Mouse (Mus musculus): ENCODE measurements at regions not wholly inside any gene's neighbourhood (a gene's known extent, or its start where the extent isn't known, plus 50 kb on each side); places are given as distances from the start of the nearest gene placed in this dataset.

GRCm38 (mm10) chr10:43676289-43676688 lies 98.2 kb downstream of the Cd24a start:
- no peak overlapping the region for H3K4me3 ChIP-seq
- H3K4me1 ChIP-seq, result no peaks in the 10 kb centered on the region
- no peak for ATAC-seq (replicated peaks)
- no peak overlapping the region for H3K27ac ChIP-seq (replicated peaks)
- H3K9me3 ChIP-seq, result no peaks in the 10 kb centered on the region
- no peaks in the 10 kb centered on the region for H3K36me3 ChIP-seq
- H3K9ac ChIP-seq (replicated peaks), result no peak overlapping the region
- H3K4me2 ChIP-seq (replicated peaks), result no peak overlapping the region
- 87% methylated on average over 5 of the region's 5 CpGs for WGBS
- H3K27me3 ChIP-seq, result no peaks in the 10 kb centered on the region

GRCm38 (mm10) chr10:43684247-43685033 lies 106.4 kb downstream of the Cd24a start:
- H3K9ac ChIP-seq (replicated peaks), result no peak overlapping the region
- ATAC-seq (replicated peaks), result no peak
- H3K27ac ChIP-seq (replicated peaks), result no peak overlapping the region
- no peaks in the 10 kb centered on the region for H3K27me3 ChIP-seq
- no peaks in the 10 kb centered on the region for H3K9me3 ChIP-seq
- 39% methylated on average over 12 of the region's 12 CpGs for WGBS
- no peak overlapping the region for H3K4me2 ChIP-seq (replicated peaks)
- no peak overlapping the region for H3K4me3 ChIP-seq
- H3K36me3 ChIP-seq, result no peaks in the 10 kb centered on the region
- H3K4me1 ChIP-seq, result no peaks in the 10 kb centered on the region

GRCm38 (mm10) chr10:43689161-43689913 lies 111.3 kb downstream of the Cd24a start:
- H3K4me3 ChIP-seq, result no peak overlapping the region
- H3K27me3 ChIP-seq, result no peaks in the 10 kb centered on the region
- WGBS, result 22% methylated on average over 10 of the region's 10 CpGs
- no peak overlapping the region for H3K4me2 ChIP-seq (replicated peaks)
- no peaks in the 10 kb centered on the region for H3K9me3 ChIP-seq
- no peak for ATAC-seq (replicated peaks)
- H3K27ac ChIP-seq (replicated peaks), result no peak overlapping the region
- no peaks in the 10 kb centered on the region for H3K36me3 ChIP-seq
- no peaks in the 10 kb centered on the region for H3K4me1 ChIP-seq
- H3K9ac ChIP-seq (replicated peaks), result no peak overlapping the region

- Histone ChIP-seq H3K36me3 (no peaks in the 10 kb centered on the region), H3K27ac (replicated peaks) (no peak overlapping the region), H3K4me3 (no peak overlapping the region), H3K4me2 (replicated peaks) (no peak overlapping the region), H3K9ac (replicated peaks) (no peak overlapping the region), H3K4me1 (no peaks in the 10 kb centered on the region), H3K27me3 (no peaks in the 10 kb centered on the region), H3K9me3 (no peaks in the 10 kb centered on the region)
- WGBS, result 55% methylated on average over 8 of the region's 8 CpGs
- no peak for ATAC-seq (replicated peaks)
These were observed 111.8 kb downstream of the Cd24a start for GRCm38 (mm10) chr10:43689914-43690316.

- H3K27me3 ChIP-seq, result no peaks in the 10 kb centered on the region
- no peak overlapping the region for H3K4me3 ChIP-seq
- no peak overlapping the region for H3K4me2 ChIP-seq (replicated peaks)
- H3K9ac ChIP-seq (replicated peaks), result no peak overlapping the region
- ATAC-seq (replicated peaks), result no peak
- no peak overlapping the region for H3K27ac ChIP-seq (replicated peaks)
- no peaks in the 10 kb centered on the region for H3K9me3 ChIP-seq
- 78% methylated on average over 5 of the region's 5 CpGs for WGBS
- H3K4me1 ChIP-seq, result peaks cover 2% of the 10 kb centered on the region; the same call in 1 of the 2 replicates
- no peaks in the 10 kb centered on the region for H3K36me3 ChIP-seq
These were observed 115.9 kb downstream of the Cd24a start for GRCm38 (mm10) chr10:43693974-43694373.

GRCm38 (mm10) chr10:43694508-43694907 lies 116.4 kb downstream of the Cd24a start:
- WGBS, result 9% methylated on average over 6 of the region's 6 CpGs
- Histone ChIP-seq H3K4me2 (replicated peaks) (no peak overlapping the region), H3K4me1 (peaks cover 2% of the 10 kb centered on the region; the same call in 1 of the 2 replicates), H3K27me3 (no peaks in the 10 kb centered on the region), H3K4me3 (no peak overlapping the region), H3K9me3 (no peaks in the 10 kb centered on the region), H3K27ac (replicated peaks) (no peak overlapping the region), H3K9ac (replicated peaks) (no peak overlapping the region), H3K36me3 (no peaks in the 10 kb centered on the region)
- ATAC-seq (replicated peaks), result no peak

- H3K4me1 ChIP-seq, result peaks cover 2% of the 10 kb centered on the region; the same call in 1 of the 2 replicates
- H3K4me2 ChIP-seq (replicated peaks), result no peak overlapping the region
- H3K36me3 ChIP-seq, result no peaks in the 10 kb centered on the region
- ATAC-seq (replicated peaks), result no peak
- 70% methylated on average over 10 of the region's 10 CpGs for WGBS
- no peak overlapping the region for H3K9ac ChIP-seq (replicated peaks)
- no peak overlapping the region for H3K4me3 ChIP-seq
- H3K9me3 ChIP-seq, result no peaks in the 10 kb centered on the region
- H3K27me3 ChIP-seq, result no peaks in the 10 kb centered on the region
- H3K27ac ChIP-seq (replicated peaks), result no peak overlapping the region
These were observed 117.4 kb downstream of the Cd24a start for GRCm38 (mm10) chr10:43695470-43695869.

- no peaks in the 10 kb centered on the region for H3K9me3 ChIP-seq
- 11% methylated on average over 2 of the region's 2 CpGs for WGBS
- H3K36me3 ChIP-seq, result no peaks in the 10 kb centered on the region
- no peaks in the 10 kb centered on the region for H3K27me3 ChIP-seq
- H3K4me1 ChIP-seq, result peaks cover 2% of the 10 kb centered on the region; the same call in 1 of the 2 replicates
- H3K9ac ChIP-seq (replicated peaks), result no peak overlapping the region
- ATAC-seq (replicated peaks), result no peak
- H3K4me3 ChIP-seq, result no peak overlapping the region
- H3K27ac ChIP-seq (replicated peaks), result no peak overlapping the region
- H3K4me2 ChIP-seq (replicated peaks), result no peak overlapping the region
These were observed 119.8 kb downstream of the Cd24a start for GRCm38 (mm10) chr10:43697917-43698316.

- peaks cover 2% of the 10 kb centered on the region; the same call in 1 of the 2 replicates for H3K4me1 ChIP-seq
- no peak for ATAC-seq (replicated peaks)
- WGBS, result 93% methylated on average over 13 of the region's 13 CpGs
These were observed 122.5 kb downstream of the Cd24a start for GRCm38 (mm10) chr10:43700371-43701289.

GRCm38 (mm10) chr10:43702895-43703294 lies 124.8 kb downstream of the Cd24a start:
- no peak overlapping the region for H3K4me2 ChIP-seq (replicated peaks)
- peaks cover 2% of the 10 kb centered on the region; the same call in 1 of the 2 replicates for H3K4me1 ChIP-seq
- H3K4me3 ChIP-seq, result no peak overlapping the region
- no peak for ATAC-seq (replicated peaks)
- H3K36me3 ChIP-seq, result no peaks in the 10 kb centered on the region
- WGBS, result 86% methylated on average over 5 of the region's 5 CpGs
- no peak overlapping the region for H3K27ac ChIP-seq (replicated peaks)
- H3K27me3 ChIP-seq, result no peaks in the 10 kb centered on the region
- H3K9me3 ChIP-seq, result no peaks in the 10 kb centered on the region
- no peak overlapping the region for H3K9ac ChIP-seq (replicated peaks)

More at GRCm38 (mm10) chr10:43700371-43701289, 122.5 kb downstream of the Cd24a start:
- Histone ChIP-seq H3K9ac (replicated peaks) (no peak overlapping the region), H3K4me3 (no peak overlapping the region), H3K9me3 (no peaks in the 10 kb centered on the region), H3K27me3 (no peaks in the 10 kb centered on the region), H3K27ac (replicated peaks) (no peak overlapping the region), H3K4me2 (replicated peaks) (no peak overlapping the region), H3K36me3 (no peaks in the 10 kb centered on the region)

GRCm38 (mm10) chr10:43706001-43706988 lies 128.2 kb downstream of the Cd24a start:
- no peaks in the 10 kb centered on the region for H3K27me3 ChIP-seq
- no peak for ATAC-seq (replicated peaks)
- 71% methylated on average over 17 of the region's 17 CpGs for WGBS
- H3K27ac ChIP-seq (replicated peaks), result no peak overlapping the region
- no peaks in the 10 kb centered on the region for H3K4me1 ChIP-seq
- no peak overlapping the region for H3K9ac ChIP-seq (replicated peaks)
- H3K36me3 ChIP-seq, result no peaks in the 10 kb centered on the region
- H3K4me2 ChIP-seq (replicated peaks), result no peak overlapping the region
- H3K9me3 ChIP-seq, result no peaks in the 10 kb centered on the region
- H3K4me3 ChIP-seq, result no peak overlapping the region
